Mouse (Mus musculus) C2C12 (cell line): ENCODE results near the gene Rbm47.

Source experiments
- CTCF ChIP-seq: IDR thresholded peaks from one replicate; pipeline ENCODE4 v1.5.1; 2011; ENCODE audit not compliant: control insufficient read depth, insufficient read depth, insufficient read length
- FOSL1 ChIP-seq: IDR thresholded peaks from one replicate; pipeline ENCODE4 v1.8.0; 2011; ENCODE audit warnings: mild to moderate bottlenecking, low read length; ENCODE audit not compliant: poor library complexity, insufficient read depth, severe bottlenecking
- MAX ChIP-seq: IDR thresholded peaks from one replicate; pipeline ENCODE4 v1.6.1; 2011; ENCODE audit warnings: mild to moderate bottlenecking, control low read depth
- MYOD1 ChIP-seq: IDR thresholded peaks from one replicate; pipeline ENCODE4 v1.6.1; 2011; ENCODE audit warnings: low read depth; ENCODE audit not compliant: control insufficient read depth, insufficient read length
- MYOG ChIP-seq: IDR thresholded peaks from one replicate; pipeline ENCODE4 v1.6.1; 2011; ENCODE audit not compliant: control insufficient read depth, insufficient read length; ENCODE audit errors: extremely low read depth
- USF1 ChIP-seq: IDR thresholded peaks from one replicate; pipeline ENCODE4 v1.6.1; 2011; ENCODE audit warnings: low read depth, mild to moderate bottlenecking, control low read depth, moderate library complexity

DNA sequence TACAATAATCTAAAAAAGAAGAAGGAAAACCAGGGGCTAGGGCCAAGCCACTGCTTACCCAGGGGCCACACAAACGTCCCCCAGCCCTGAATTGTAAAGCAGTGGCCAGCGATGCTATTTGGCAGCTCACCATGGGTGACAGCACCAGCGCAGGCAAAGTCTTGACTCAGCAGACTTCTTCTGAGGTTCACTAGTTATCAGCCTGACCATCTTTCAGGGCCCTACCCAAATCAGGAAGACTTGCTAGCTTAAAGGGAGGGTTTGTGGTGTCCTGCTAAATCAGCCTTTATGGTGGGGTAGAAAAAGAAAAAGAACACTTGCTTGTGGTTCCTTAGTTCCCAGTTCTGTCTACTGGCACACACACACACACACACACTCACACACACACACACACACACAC, 67.6 kb downstream of the Rbm47 start:
- TF ChIP-seq USF1, result no peak
- no peak for TF ChIP-seq CTCF
- no peak for TF ChIP-seq MYOG
- TF ChIP-seq MYOD1, result no peak
- no peak for TF ChIP-seq MAX
- TF ChIP-seq FOSL1, result no peak
